Mouse (Mus musculus) layer of hippocampus, adult 2 months (tissue): Measurements from ENCODE around the gene Rnaset2b. TPM values are rescaled to one million over a fixed set of nuclear protein-coding genes. Genes with fewer than 3 reads are reported as not detected.
"Not testable (repeated sequence)": the region's sequence is repeated elsewhere in the genome, so short reads cannot be mapped to it uniquely, and the experiment has no call there.

Experiments used
- DNase-seq, 2 experiments: peaks; one replicate each; pipeline ENCODE4 v3.0.0; 2022; ENCODE audit warnings: low spot score in 2 of 2
- H3K27ac ChIP-seq: fragments of 200-600 bp; 2 replicates; pipeline ENCODE4 v1.8.1; 2022
- H3K4me3 ChIP-seq: fragments of 200-600 bp; 2 replicates; pipeline ENCODE4 v1.8.1; 2022; ENCODE audit warnings: mild to moderate bottlenecking
- CTCF ChIP-seq: fragments of 200-600 bp; conservative IDR thresholded peaks from 2 replicates; pipeline ENCODE4 v1.8.1; 2022; ENCODE audit warnings: antibody characterized with exemption, mild to moderate bottlenecking, moderate library complexity
- long read RNA-seq, 2 experiments: library from polyadenylated mRNA; stranded (forward); transcript quantifications; one replicate each; pipeline ENCODE4 v2.0.0; 2021; ENCODE audit warnings: borderline mapping rate in 2 of 2
- total RNA-seq, 2 experiments: library from RNA; stranded (reverse); gene quantifications; 2 replicates each; pipeline ENCODE4 v1.2.3; 2021

The Rnaset2b gene
- 10 to 100 TPM; 35.4 to 39.5 TPM for total RNA-seq
- long read RNA-seq, experiment 1, transcript Rnaset2b-201 (9 exons, 1,783 nt) = major isoform, 8 of 8 reads
- long read RNA-seq, experiment 1, partial matches to known transcripts = 0 of 8 reads
- long read RNA-seq, experiment 1, other reads (novel, unspliced or antisense) = 0 of 8 reads
- long read RNA-seq, experiment 2, transcript Rnaset2b-201 (9 exons, 1,783 nt) = major isoform, 6 of 7 reads
- long read RNA-seq, experiment 2, partial matches to known transcripts = 0 of 7 reads
- long read RNA-seq, experiment 2, other reads (novel, unspliced or antisense) = 1 of 7 reads

DNA sequence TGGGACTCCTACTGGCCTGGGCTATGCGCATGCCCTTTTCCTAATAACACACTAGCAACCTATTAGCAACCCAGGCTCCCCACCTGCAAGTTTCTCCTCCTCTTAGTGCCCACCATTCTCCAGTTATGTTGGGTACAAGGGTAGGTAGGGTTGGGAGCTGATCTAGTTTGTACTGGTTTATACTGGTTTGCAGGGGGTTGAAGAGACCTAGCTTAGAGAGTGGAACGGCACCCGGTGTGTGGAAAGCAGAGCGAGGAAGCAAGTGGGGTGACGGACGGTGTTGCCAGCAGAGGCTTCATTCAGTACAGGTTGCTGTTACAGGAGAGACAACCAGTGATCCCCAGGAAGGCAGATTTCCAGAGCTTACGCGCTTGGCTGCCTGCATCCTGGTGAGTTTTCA is at the start of gene Rnaset2b:
Gene Rnaset2b (plus strand): TSS at position 301 of the 400 bp plus-strand sequence.
- DNase-seq, H3K4me3 ChIP-seq, H3K27ac ChIP-seq: not testable (repeated sequence)

DNA sequence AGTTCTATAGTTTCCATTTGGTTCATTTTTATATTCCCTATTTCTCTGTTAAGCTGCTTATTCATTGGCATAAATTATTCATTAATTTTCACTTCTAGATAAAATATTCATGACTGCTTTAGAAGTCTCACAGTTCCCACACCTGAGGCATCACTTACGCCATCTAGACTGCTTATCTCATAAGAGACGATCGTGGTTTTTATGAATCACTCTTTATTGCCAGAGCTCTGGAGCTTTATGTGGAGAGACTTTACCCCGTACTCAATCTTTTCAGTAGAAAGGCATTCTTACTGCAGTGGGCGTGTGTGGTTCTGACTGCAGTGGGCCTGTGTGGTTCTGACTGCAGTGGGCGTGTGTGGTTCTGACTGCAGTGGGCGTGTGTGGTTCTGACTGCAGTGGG is 38.8 kb upstream of the Rnaset2b start:
- DNase-seq = not testable (repeated sequence)

DNA sequence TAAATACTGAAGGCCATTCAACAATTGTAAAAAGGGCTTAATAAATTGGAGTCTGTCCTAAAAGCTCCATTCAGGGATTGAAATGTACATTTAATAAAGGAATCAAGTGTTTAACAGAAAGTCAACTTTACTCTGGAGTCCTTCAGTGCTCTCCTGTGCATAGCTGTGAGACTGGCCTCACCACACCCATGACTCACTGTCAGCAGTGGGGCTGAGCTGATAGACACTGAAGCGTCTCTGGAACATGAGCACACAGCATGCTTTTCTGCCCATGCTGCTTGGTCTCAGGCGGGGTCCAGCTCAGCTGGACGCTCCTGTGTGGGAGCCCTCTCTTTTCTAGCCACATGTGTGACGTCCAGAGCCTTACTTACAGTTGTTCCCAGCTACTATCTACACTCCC is 27.9 kb upstream of the Rnaset2b start:
- H3K4me3 ChIP-seq, H3K27ac ChIP-seq, DNase-seq: not testable (repeated sequence)

More for the DNA sequence above, 38.8 kb upstream of the Rnaset2b start:
- not testable (repeated sequence) for H3K27ac ChIP-seq, H3K4me3 ChIP-seq

DNA sequence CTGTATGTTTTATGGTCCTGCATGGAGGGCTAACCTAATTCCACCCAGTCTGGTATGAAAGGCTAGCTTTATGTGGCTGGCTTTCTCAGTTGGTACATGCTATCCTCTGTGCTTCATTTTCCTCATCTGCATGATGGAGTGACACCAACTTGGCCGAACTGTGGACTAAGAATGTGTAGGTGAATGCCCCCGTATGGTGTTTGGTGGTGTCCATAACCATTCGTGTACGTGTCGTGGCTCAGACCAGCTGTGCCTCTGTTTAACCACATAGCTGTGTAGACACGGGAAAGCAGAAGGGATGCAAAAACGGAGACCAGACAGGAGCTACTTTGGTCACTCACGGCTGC is 22.8 kb upstream of the Rnaset2b start:
- not testable (repeated sequence) for H3K27ac ChIP-seq, DNase-seq
- peak overlapping the region; percentile 83 for H3K4me3 ChIP-seq

DNA sequence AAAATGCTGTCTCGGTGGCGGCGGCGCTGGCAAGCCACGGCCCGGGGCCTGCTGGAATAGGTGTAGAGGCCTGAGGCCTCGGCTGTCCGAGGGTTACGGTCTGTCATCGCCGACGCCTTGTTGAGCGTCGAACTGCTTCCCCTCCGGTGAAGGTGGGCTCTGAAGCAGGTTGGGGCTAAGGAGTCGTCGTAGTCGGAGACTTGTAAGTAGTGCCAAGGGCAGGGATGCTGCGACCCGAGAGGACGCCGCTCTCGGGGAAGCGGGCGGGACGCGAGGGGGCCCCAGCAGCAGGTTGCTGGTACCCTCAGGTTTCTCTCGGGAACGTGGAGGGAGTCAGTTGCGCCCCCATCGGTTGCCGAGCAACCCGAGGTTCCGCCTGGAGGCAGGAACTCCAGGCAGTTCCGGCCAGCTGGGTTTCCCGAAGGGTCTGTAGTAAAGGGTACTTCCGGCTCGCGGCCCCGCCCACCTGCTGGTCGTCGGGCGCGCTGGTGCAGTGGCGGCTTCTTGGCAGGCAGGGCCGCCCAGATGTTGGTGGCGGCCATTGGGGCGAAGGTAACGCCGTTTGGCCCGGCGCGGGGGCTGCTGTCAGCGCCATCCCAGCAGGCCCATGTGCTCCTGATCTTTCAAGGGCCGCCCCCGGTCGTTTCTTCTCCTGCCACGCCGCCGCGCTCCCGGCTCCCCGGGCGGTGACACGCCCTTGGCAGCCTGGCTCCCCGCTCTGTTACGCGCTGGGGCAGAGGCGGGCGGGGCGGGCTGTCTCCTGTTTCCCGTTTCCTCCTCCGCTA is 22.3 kb upstream of the Rnaset2b start, which contains the start of gene Rsph3b:
Gene Rsph3b (minus strand): TSS at position 699 of the 785 bp plus-strand sequence.
- peak; percentile 66 to 78 for DNase-seq
- H3K27ac ChIP-seq = peak within 1 kb of the TSS; percentile 93
- peak; percentile 40 for TF ChIP-seq CTCF
- H3K4me3 ChIP-seq = peak within 1 kb of the TSS; percentile 83

DNA sequence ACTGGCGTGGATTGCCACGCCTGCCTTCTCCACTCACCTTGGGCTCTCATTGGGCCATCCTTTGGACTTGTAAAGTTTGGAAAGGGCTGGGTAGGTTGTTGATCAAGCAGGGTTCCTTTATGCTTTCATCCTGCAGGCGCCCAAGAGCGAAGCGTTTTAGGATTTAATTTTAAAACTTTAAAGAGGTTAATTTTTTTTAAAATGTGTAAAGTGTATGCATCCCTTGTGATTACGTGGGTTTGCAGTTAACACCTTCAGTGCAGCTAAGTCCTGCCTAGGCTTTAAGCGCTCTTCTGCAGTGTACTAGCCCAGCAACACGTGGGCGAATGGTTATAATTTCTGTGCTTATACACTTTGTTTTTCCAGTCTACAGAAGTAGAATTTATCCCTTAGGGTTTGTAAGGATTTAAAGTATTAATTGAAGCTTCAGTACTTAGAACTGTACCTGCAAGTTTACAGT is 21.6 kb upstream of the Rnaset2b start:
- H3K27ac ChIP-seq = peak overlapping the region; percentile 93
- not testable (repeated sequence) for DNase-seq
- peak overlapping the region; percentile 83 for H3K4me3 ChIP-seq

DNA sequence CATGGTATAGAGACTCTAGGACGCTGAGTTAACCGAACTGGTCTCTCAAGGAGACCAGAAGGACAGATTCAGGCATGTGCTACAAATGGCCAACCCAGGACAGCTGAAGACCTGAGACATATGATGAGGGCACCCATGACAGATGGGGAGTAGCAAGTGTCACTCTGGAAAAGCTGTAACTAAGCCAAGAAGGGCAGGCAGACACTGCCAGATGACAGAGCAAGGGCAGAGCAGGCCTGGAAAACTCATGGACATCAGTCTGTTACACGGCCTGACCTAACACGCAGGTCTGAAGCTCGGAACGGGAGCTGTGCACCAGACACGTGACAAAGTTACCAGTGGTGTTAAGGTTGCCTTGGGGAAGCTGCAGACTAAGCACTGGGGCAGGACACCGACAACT is 11.6 kb upstream of the Rnaset2b start:
- not testable (repeated sequence) for DNase-seq, H3K27ac ChIP-seq

DNA sequence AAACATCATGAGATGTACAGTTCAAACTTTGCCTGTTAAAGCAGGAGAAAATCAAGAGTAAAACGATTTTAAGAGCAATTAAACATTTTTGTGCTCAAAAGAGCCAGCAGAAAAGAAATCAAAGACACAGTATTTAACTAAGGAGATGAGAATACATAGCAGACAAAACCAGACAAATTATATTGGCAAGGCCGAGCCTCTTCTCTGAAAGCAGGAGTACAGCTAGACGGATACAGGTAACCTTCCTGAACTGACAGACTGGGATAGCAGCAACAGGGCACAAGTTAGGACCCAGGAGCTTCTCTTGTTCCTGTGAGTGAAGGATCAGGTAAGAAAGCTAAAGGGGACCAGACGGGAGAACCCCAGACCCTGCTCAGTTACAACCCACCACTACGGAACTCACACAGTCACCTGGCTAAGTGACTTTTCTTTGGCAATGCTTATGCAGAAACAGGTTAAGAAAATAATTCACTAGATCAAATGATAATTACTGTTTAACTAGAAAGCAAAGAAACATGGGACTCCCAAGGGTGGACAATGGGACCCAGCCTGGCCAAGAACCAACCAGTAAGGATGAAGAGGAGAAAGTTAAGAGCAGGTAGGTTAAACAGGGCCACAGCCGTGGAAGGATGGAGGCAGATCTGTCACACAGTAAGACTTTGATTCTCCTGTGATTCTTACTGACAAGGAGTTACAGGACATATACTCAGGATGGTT is 10.7 kb upstream of the Rnaset2b start:
- H3K4me3 ChIP-seq, H3K27ac ChIP-seq, DNase-seq: not testable (repeated sequence)

More for the DNA sequence above, 11.6 kb upstream of the Rnaset2b start:
- not testable (repeated sequence) for H3K4me3 ChIP-seq

DNA sequence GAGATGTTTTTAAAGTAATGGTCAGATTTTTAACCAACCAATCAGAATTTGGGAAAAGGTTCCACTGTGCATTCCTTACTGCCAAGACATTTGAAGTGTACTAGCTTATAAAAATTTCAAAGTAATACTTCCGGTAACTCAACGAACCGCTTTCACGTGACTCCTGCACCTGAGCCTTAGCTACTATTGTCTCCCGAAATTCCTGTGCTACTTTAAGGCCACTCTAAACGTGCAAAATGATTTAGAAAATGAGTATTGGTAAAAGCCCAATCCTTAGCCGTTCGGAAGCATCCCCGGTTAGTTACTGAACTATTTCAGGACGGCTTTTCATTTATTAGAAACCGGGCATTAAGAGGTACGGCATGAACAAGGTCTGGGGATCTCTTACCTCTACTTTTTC is 10.1 kb upstream of the Rnaset2b start:
- H3K4me3 ChIP-seq = peak overlapping the region; percentile 50
- not testable (repeated sequence) for H3K27ac ChIP-seq, DNase-seq

DNA sequence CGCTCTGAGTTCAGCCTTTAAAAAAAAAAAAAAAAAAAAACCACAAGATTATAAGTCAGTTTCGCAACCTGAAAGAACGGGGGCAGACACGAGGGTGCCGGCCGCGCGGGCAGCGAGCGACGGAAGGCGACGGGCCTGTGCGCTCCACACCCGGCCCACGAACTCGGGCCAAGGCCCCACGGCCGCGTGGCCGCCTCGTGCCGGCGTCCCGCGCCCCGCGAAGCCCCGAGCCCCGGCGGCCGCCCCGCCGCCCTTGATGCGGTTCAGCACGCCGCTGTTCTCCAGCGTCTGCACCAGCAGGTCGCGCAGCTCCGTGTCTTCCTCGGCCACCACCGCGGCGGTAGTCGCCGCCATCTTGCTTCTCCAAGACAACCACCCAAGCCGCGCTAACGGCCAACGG is 9.7 kb upstream of the Rnaset2b start, which contains the start of gene Tagap1:
Gene Tagap1 (minus strand): TSS at position 381 of the 400 bp plus-strand sequence.
- peak within 1 kb of the TSS; percentile 50 for H3K4me3 ChIP-seq
- peak in 1 of 2 experiments; percentile 20 for DNase-seq
- H3K27ac ChIP-seq = not testable (repeated sequence)

DNA sequence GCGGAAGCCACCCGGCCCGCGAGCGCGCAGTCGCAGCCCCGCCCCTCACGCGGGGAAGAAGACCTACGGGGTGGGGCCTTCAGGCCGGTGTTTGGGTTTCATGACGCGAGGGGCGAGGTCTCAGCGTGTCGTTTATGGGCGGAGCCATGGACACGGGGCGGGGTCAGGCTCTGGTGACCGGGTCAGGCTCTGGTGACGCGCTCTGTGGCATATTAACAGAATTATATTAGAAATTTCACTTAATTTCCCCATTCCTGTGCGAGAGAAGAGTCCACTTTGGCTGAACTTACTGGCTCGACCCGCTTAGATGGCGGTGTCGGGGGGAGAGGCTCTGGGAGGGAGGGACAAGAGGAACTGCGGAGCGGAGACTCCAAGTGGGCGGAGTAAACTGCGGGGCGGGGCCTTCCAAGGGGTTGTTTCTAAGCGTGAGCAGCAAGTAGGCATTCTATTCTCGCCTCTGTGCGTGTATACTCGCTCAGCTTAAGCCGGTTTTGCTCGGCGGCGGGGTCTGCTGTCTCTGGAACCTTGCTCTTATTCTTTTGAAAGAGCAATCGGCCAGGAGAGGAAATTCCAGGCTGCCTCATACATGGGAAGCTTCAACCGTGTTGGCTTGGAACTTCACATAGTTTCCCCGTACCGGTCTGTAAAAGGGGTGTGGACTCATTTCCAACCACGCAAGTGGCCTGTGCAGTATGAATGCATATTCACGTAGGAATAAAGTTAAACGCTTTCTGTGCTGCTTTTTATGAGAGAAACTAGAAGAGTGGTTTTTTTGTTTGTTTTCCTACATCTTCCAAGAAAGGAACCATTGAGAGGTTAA is 9.0 kb upstream of the Rnaset2b start:
- not testable (repeated sequence) for H3K27ac ChIP-seq, DNase-seq
- peak overlapping the region; percentile 38; the same call in 1 of the 2 replicates for H3K4me3 ChIP-seq

DNA sequence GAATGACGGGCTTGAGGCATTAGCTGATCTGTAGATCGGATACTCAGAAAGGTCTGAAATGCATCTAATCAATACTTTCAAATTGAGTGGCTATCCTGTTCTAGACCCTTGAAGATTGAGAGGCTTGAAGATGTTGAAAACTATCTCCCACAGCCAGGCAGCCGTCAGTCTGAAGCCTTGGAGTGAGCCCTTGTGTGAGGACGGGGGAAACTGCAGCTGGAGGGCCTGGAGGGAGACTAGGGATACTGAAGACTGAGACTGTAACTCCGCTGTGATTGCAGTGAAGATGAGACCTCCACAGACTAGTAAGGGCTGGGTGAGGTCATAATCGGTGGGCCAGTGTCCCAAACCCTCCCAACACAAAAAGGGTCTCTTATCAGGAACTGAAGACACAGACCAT is 8.1 kb upstream of the Rnaset2b start:
- H3K4me3 ChIP-seq, DNase-seq, H3K27ac ChIP-seq: not testable (repeated sequence)

DNA sequence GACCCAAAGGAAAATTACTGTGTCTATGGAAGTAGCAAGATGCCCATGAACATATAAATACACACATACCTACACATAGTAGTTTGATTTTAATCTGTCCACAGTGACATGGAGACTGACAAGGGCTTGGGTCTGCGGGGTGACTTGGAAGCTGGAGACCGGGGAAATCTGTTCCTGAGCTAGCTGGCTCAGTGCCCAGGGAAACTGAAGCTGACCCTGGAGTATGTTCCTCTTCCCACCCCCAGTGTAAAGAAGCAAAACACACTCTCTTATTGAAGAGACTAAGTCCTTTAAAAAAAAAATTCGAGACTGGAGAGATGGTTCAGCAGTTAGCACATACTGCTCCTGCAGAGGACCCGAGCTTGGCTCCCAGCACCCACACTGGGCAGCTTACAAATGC is 7.5 kb upstream of the Rnaset2b start:
- H3K4me3 ChIP-seq, DNase-seq, H3K27ac ChIP-seq: not testable (repeated sequence)
